Mouse (Mus musculus) effector memory CD4-positive, alpha-beta T cell, adult 7 months (primary cell): ENCODE results near the gene Lin37. TPM values are rescaled to one million over a fixed set of nuclear protein-coding genes. Genes with fewer than 3 reads are reported as not detected.

ENCODE experiments used
- polyA plus RNA-seq: library from polyadenylated mRNA; unstranded; fragments of 100-300 nt; shearing (Covaris generic); gene quantifications from one replicate; pipeline ENCODE4 v1.2.1, GENCODE M21; 2017

Lin37 gene
- 49.3 TPM for polyA plus RNA-seq

GRCm38 (mm10) chr7:30559443-30559954 lies at the start of gene Lin37:
Gene Lin37 (minus strand): TSS chr7:30559838.

GRCm38 (mm10) chr7:30598786-30599185 lies 39.1 kb upstream of the Lin37 start, which contains the start of gene Zbtb32:
Gene Zbtb32 (minus strand): TSS chr7:30598909.

GRCm38 (mm10) chr7:30588676-30589434 lies 29.2 kb upstream of the Lin37 start, which contains the start of gene Kmt2b:
Gene Kmt2b (minus strand): TSS chr7:30588726.

GRCm38 (mm10) chr7:30564970-30565571 lies 5.4 kb upstream of the Lin37 start, which contains the start of gene Igflr1:
Gene Igflr1 (plus strand): TSS chr7:30565427.

GRCm38 (mm10) chr7:30563117-30563905 lies 3.7 kb upstream of the Lin37 start, which contains the start of the genes U2af1l4, Gm49396 and Psenen:
Gene U2af1l4 (plus strand): TSS chr7:30563301.
Gene Gm49396 (plus strand): TSS chr7:30563344.
Gene Psenen (minus strand): TSS chr7:30563627.

GRCm38 (mm10) chr7:30552102-30553020 lies 7.3 kb downstream of the Lin37 start, which contains the start of the genes Hspb6 and Proser3:
Gene Hspb6 (plus strand): TSS chr7:30552178.
Gene Proser3 (minus strand): TSS chr7:30552299.

GRCm38 (mm10) chr7:30534633-30535577 lies 24.7 kb downstream of the Lin37 start, which contains the start of gene Arhgap33:
Gene Arhgap33 (minus strand): TSS chr7:30535060.

Other genes starting within 250 kb of the Lin37 start
- gene Syne4, start 245.0 kb downstream of the Lin37 start, polyA plus RNA-seq, result 2.6 TPM
- gene E130208F15Rik, start 238.1 kb downstream of the Lin37 start, polyA plus RNA-seq, result not detected
- 16.2 TPM for gene Sdhaf1, start 235.9 kb downstream of the Lin37 start, polyA plus RNA-seq
- not detected for gene Lrfn3, start 197.1 kb downstream of the Lin37 start, polyA plus RNA-seq
- gene Tyrobp, start 146.1 kb downstream of the Lin37 start, polyA plus RNA-seq, result not detected
- 749 TPM for gene Hcst, start 140.0 kb downstream of the Lin37 start, polyA plus RNA-seq
- 888 TPM for gene Nfkbid, start 138.1 kb downstream of the Lin37 start, polyA plus RNA-seq
- gene Aplp1, start 114.3 kb downstream of the Lin37 start, polyA plus RNA-seq, result 24.5 TPM
- not detected for gene Kirrel2, start 102.1 kb downstream of the Lin37 start, polyA plus RNA-seq
- 0.22 TPM for gene Nphs1, start 101.5 kb downstream of the Lin37 start, polyA plus RNA-seq
- not detected for gene Prodh2, start 66.2 kb downstream of the Lin37 start, polyA plus RNA-seq
- gene Arhgap33, start 24.8 kb downstream of the Lin37 start, polyA plus RNA-seq, result 1.1 TPM
- 5.0 TPM for gene Hspb6, start 7.7 kb downstream of the Lin37 start, polyA plus RNA-seq
- 2.2 TPM for gene Proser3, start 7.5 kb downstream of the Lin37 start, polyA plus RNA-seq
- 90.7 TPM for gene U2af1l4, start 3.5 kb upstream of the Lin37 start, polyA plus RNA-seq
- gene Gm49396, start 3.5 kb upstream of the Lin37 start, polyA plus RNA-seq, result 54.0 TPM
- gene Psenen, start 3.8 kb upstream of the Lin37 start, polyA plus RNA-seq, result 150 TPM
- 67.5 TPM for gene Igflr1, start 5.6 kb upstream of the Lin37 start, polyA plus RNA-seq
- 11.1 TPM for gene Kmt2b, start 28.9 kb upstream of the Lin37 start, polyA plus RNA-seq
- 16.9 TPM for gene Zbtb32, start 39.1 kb upstream of the Lin37 start, polyA plus RNA-seq
- 0.62 TPM for gene Upk1a, start 53.0 kb upstream of the Lin37 start, polyA plus RNA-seq
- gene Cox6b1, start 66.3 kb upstream of the Lin37 start, polyA plus RNA-seq, result 445 TPM
- gene Etv2, start 76.0 kb upstream of the Lin37 start, polyA plus RNA-seq, result not detected
- gene Rbm42, start 90.5 kb upstream of the Lin37 start, polyA plus RNA-seq, result 238 TPM
- 47.1 TPM for gene Haus5, start 105.2 kb upstream of the Lin37 start, polyA plus RNA-seq
- gene Pmis2, start 111.8 kb upstream of the Lin37 start, polyA plus RNA-seq, result not detected
- not detected for gene 2200002J24Rik, start 139.1 kb upstream of the Lin37 start, polyA plus RNA-seq
- not detected for gene Atp4a, start 152.4 kb upstream of the Lin37 start, polyA plus RNA-seq
- gene Tmem147, start 169.7 kb upstream of the Lin37 start, polyA plus RNA-seq, result 66.4 TPM
- 1.1 TPM for gene Gapdhs, start 183.8 kb upstream of the Lin37 start, polyA plus RNA-seq
- gene Sbsn, start 191.6 kb upstream of the Lin37 start, polyA plus RNA-seq, result 1.2 TPM
- gene Dmkn, start 203.9 kb upstream of the Lin37 start, polyA plus RNA-seq, result not detected
- not detected for gene Krtdap, start 228.1 kb upstream of the Lin37 start, polyA plus RNA-seq